Mouse (Mus musculus) limb, embryonic 10.5 days (tissue): ENCODE results near the gene Tnfsfm13. TPM values are rescaled to one million over a fixed set of nuclear protein-coding genes. Genes with fewer than 3 reads are reported as not detected.

Source experiments
- DNase-seq: peaks from one replicate; pipeline ENCODE4 v3.0.0-alpha.2; 2017; ENCODE audit warnings: low spot score
- H3K27ac ChIP-seq: fragments of 300-500 bp; sonication (generic); 2 replicates; pipeline ENCODE4 v1.5.1; 2016; ENCODE audit warnings: mild to moderate bottlenecking
- H3K27me3 ChIP-seq: fragments of 300-500 bp; sonication (generic); 2 replicates; pipeline ENCODE4 v1.6.1; 2016; ENCODE audit warnings: low read depth, mild to moderate bottlenecking; ENCODE audit not compliant: poor library complexity, severe bottlenecking
- H3K36me3 ChIP-seq: fragments of 300-500 bp; sonication (generic); 2 replicates; pipeline ENCODE4 v1.6.1; 2016; ENCODE audit warnings: mild to moderate bottlenecking, moderate library complexity
- H3K4me1 ChIP-seq: fragments of 300-500 bp; sonication (generic); 2 replicates; pipeline ENCODE4 v1.6.1; 2016
- H3K4me3 ChIP-seq: fragments of 300-500 bp; sonication (generic); 2 replicates; pipeline ENCODE4 v1.5.1; 2016; ENCODE audit warnings: mild to moderate bottlenecking, moderate library complexity
- H3K9me3 ChIP-seq: fragments of 300-500 bp; sonication (generic); replicated peaks from 2 replicates; pipeline ENCODE4 v1.6.1; 2016; ENCODE audit warnings: mild to moderate bottlenecking
- WGBS: fragments of 180-500 bp; shearing (Covaris S2); methylation state at CpG from one replicate; pipeline ENCODE4 v1.1.7; 2016; 5-methylcytosine and 5-hydroxymethylcytosine counted together
- polyA plus RNA-seq: library from polyadenylated mRNA; unstranded; fragments of >200 nt; fragmentation: Nextera tagmentation; extraction: Ambion mirVana; gene quantifications from 2 replicates; pipeline ENCODE4 v1.2.1, GENCODE M21; 2016

The Tnfsfm13 gene
- polyA plus RNA-seq, 1 experiment from 2014 or later, result 0.53 TPM

GRCm38 (mm10) chr11:69699595-69699994 is 3.7 kb upstream of the Tnfsfm13 start:
- WGBS, result 71% methylated on average over 1 of the region's 1 CpGs
- no peaks in the 10 kb centered on the region for H3K9me3 ChIP-seq
- H3K27me3 ChIP-seq, result no peaks in the 10 kb centered on the region
- no peak for DNase-seq
- H3K36me3 ChIP-seq, result no peaks in the 10 kb centered on the region
- H3K4me3 ChIP-seq, result no peak overlapping the region
- no peak overlapping the region for H3K27ac ChIP-seq
- H3K4me1 ChIP-seq, result peaks cover 16% of the 10 kb centered on the region

GRCm38 (mm10) chr11:69698574-69698973 is 2.7 kb upstream of the Tnfsfm13 start:
- WGBS, result 74% methylated on average over 5 of the region's 5 CpGs
- peaks cover 17% of the 10 kb centered on the region for H3K4me1 ChIP-seq
- H3K36me3 ChIP-seq, result no peaks in the 10 kb centered on the region
- H3K27ac ChIP-seq, result no peak overlapping the region
- no peaks in the 10 kb centered on the region for H3K27me3 ChIP-seq
- no peak for DNase-seq
- H3K4me3 ChIP-seq, result no peak overlapping the region
- H3K9me3 ChIP-seq, result no peaks in the 10 kb centered on the region

- no peak overlapping the region for H3K27ac ChIP-seq
- no peaks in the 10 kb centered on the region for H3K9me3 ChIP-seq
- peaks cover 22% of the 10 kb centered on the region for H3K4me1 ChIP-seq
- H3K27me3 ChIP-seq, result no peaks in the 10 kb centered on the region
- no peak for DNase-seq
- 86% methylated on average over 3 of the region's 3 CpGs for WGBS
- no peak overlapping the region for H3K4me3 ChIP-seq
- H3K36me3 ChIP-seq, result no peaks in the 10 kb centered on the region
Observed at GRCm38 (mm10) chr11:69697396-69697795, 1.5 kb upstream of the Tnfsfm13 start.

- Histone ChIP-seq H3K27me3 (no peaks in the 10 kb centered on the region; the same call in 1 of the 2 replicates), H3K4me3 (peak overlapping the region; percentile 69), H3K4me1 (peaks cover 22% of the 10 kb centered on the region), H3K27ac (peak overlapping the region; percentile 90), H3K9me3 (no peaks in the 10 kb centered on the region), H3K36me3 (no peaks in the 10 kb centered on the region)
- 34% methylated on average over 6 of the region's 6 CpGs for WGBS
- DNase-seq, result no peak
Observed at GRCm38 (mm10) chr11:69695046-69695360, 895 bp downstream of the Tnfsfm13 start.

- no peak for DNase-seq
- Histone ChIP-seq H3K9me3 (no peaks in the 10 kb centered on the region), H3K36me3 (no peaks in the 10 kb centered on the region), H3K4me1 (peaks cover 22% of the 10 kb centered on the region), H3K27me3 (no peaks in the 10 kb centered on the region; the same call in 1 of the 2 replicates), H3K4me3 (no peak overlapping the region), H3K27ac (no peak overlapping the region)
- 67% methylated on average over 11 of the region's 11 CpGs for WGBS
Observed at GRCm38 (mm10) chr11:69693421-69693965, 2.4 kb downstream of the Tnfsfm13 start.

GRCm38 (mm10) chr11:69692863-69693262 is 3.0 kb downstream of the Tnfsfm13 start:
- Histone ChIP-seq H3K27me3 (no peaks in the 10 kb centered on the region; the same call in 1 of the 2 replicates), H3K36me3 (no peaks in the 10 kb centered on the region), H3K4me3 (no peak overlapping the region), H3K4me1 (peaks cover 22% of the 10 kb centered on the region), H3K9me3 (no peaks in the 10 kb centered on the region), H3K27ac (no peak overlapping the region)
- 86% methylated on average over 6 of the region's 6 CpGs for WGBS
- DNase-seq, result no peak

- no peak overlapping the region for H3K27ac ChIP-seq
- H3K27me3 ChIP-seq, result peaks cover under 1% of the 10 kb centered on the region; the same call in 1 of the 2 replicates
- WGBS, result 74% methylated on average over 9 of the region's 9 CpGs
- H3K9me3 ChIP-seq, result no peaks in the 10 kb centered on the region
- DNase-seq, result no peak
- H3K4me3 ChIP-seq, result no peak overlapping the region
- H3K36me3 ChIP-seq, result no peaks in the 10 kb centered on the region
- H3K4me1 ChIP-seq, result peaks cover 22% of the 10 kb centered on the region
Observed at GRCm38 (mm10) chr11:69692196-69692811, 3.6 kb downstream of the Tnfsfm13 start.

- Histone ChIP-seq H3K9me3 (no peaks in the 10 kb centered on the region), H3K4me3 (no peak overlapping the region), H3K27ac (no peak overlapping the region), H3K4me1 (peaks cover 19% of the 10 kb centered on the region), H3K36me3 (no peaks in the 10 kb centered on the region), H3K27me3 (peaks cover 15% of the 10 kb centered on the region)
- WGBS, result 92% methylated on average over 1 of the region's 1 CpGs
- DNase-seq, result no peak
Observed at GRCm38 (mm10) chr11:69689891-69690290, 6.0 kb downstream of the Tnfsfm13 start.

GRCm38 (mm10) chr11:69687061-69687460 is 8.8 kb downstream of the Tnfsfm13 start:
- WGBS, result 51% methylated on average over 5 of the region's 5 CpGs
- H3K36me3 ChIP-seq, result no peaks in the 10 kb centered on the region
- peaks cover 28% of the 10 kb centered on the region for H3K4me1 ChIP-seq
- peak overlapping the region; percentile 44; the same call in 1 of the 2 replicates for H3K27ac ChIP-seq
- no peak for DNase-seq
- no peaks in the 10 kb centered on the region for H3K9me3 ChIP-seq
- no peak overlapping the region for H3K4me3 ChIP-seq
- peaks cover 15% of the 10 kb centered on the region for H3K27me3 ChIP-seq

- peaks cover 15% of the 10 kb centered on the region for H3K27me3 ChIP-seq
- no peak for DNase-seq
- no peaks in the 10 kb centered on the region for H3K9me3 ChIP-seq
- no peak overlapping the region for H3K4me3 ChIP-seq
- 18% methylated on average over 4 of the region's 4 CpGs for WGBS
- peak overlapping the region; percentile 44; the same call in 1 of the 2 replicates for H3K27ac ChIP-seq
- no peaks in the 10 kb centered on the region for H3K36me3 ChIP-seq
- H3K4me1 ChIP-seq, result peaks cover 33% of the 10 kb centered on the region
Observed at GRCm38 (mm10) chr11:69686377-69686776, 9.5 kb downstream of the Tnfsfm13 start.

GRCm38 (mm10) chr11:69685526-69686148 is 10.3 kb downstream of the Tnfsfm13 start, which contains the start of gene Tnfsf13:
Gene Tnfsf13 (minus strand): TSS chr11:69685784.
- peak within 1 kb of the TSS; percentile 44; the same call in 1 of the 2 replicates for H3K27ac ChIP-seq
- peaks cover 15% of the 10 kb centered on the region for H3K27me3 ChIP-seq
- no peaks in the 10 kb centered on the region for H3K9me3 ChIP-seq
- no peaks in the 10 kb centered on the region; the same call in 1 of the 2 replicates for H3K36me3 ChIP-seq
- DNase-seq, result no peak
- 90% methylated on average over 10 of the region's 10 CpGs for WGBS
- H3K4me1 ChIP-seq, result peaks cover 40% of the 10 kb centered on the region
- H3K4me3 ChIP-seq, result no peak within 1 kb of the TSS

- Histone ChIP-seq H3K9me3 (no peaks in the 10 kb centered on the region), H3K36me3 (peaks cover 6% of the 10 kb centered on the region), H3K4me1 (peaks cover 47% of the 10 kb centered on the region), H3K27ac (no peak overlapping the region), H3K4me3 (no peak overlapping the region), H3K27me3 (peaks cover 15% of the 10 kb centered on the region)
- DNase-seq, result no peak
- 84% methylated on average over 6 of the region's 6 CpGs for WGBS
Observed at GRCm38 (mm10) chr11:69684936-69685335, 11.0 kb downstream of the Tnfsfm13 start.

- DNase-seq, result no peak
- WGBS, result 85% methylated on average over 12 of the region's 12 CpGs
- H3K9me3 ChIP-seq, result no peaks in the 10 kb centered on the region
- no peak overlapping the region for H3K4me3 ChIP-seq
- H3K4me1 ChIP-seq, result peaks cover 52% of the 10 kb centered on the region
- peaks cover 15% of the 10 kb centered on the region for H3K27me3 ChIP-seq
- H3K36me3 ChIP-seq, result peaks cover 13% of the 10 kb centered on the region
- H3K27ac ChIP-seq, result 0 out of 2 replicates have a peak overlapping the region, but pooled peaks have one; percentile 93
Observed at GRCm38 (mm10) chr11:69684128-69684745, 11.7 kb downstream of the Tnfsfm13 start.
